Mouse (Mus musculus): ENCODE measurements around the gene 1110017D15Rik.

DNA sequence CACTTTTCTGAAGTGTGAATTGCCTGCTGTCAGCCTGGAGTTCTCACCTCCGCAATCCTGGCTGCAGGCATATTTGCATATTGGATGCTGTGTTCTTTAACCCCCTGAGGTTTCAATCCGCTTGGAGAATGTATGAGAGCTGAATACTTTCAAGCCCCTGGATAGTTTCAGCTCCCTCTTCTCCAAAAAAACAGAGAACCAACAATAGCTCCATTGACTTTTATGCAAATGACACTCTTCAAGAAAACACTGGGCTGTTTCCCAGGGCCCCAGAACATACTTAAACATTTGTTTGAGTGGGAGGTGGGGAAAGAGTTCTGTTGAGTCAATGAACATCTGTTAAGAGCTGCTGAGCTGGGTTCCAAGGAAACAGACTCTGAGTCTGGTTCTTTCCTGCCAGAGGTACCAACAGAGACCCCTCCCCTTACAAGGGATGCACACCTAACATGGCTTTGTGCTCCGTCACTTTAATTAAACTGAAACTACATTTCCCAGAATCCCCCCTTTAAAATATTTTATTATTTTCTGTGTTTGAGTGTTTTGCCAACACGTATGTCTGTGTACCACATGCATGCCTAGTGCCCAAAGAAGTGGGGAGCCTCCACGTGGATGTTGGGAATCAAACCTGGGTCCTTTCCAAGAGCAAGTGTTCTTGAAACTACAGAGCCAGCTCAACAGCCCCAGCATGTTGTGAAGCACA, 46.3 kb downstream of the 1110017D15Rik start:
- TF ChIP-seq CTCF (IDR thresholded peaks at IDR 0.05; ENCODE audit: extremely low read depth, insufficient read depth, insufficient read length, insufficient replicate concordance) (no peak), POLR2A (IDR thresholded peaks at IDR 0.05; ENCODE audit: low read depth, low read length) (no peak)

Measured in spleen, adult 2 months (tissue).